Mouse (Mus musculus): ENCODE results near the gene Anxa11. TPM values are rescaled to one million over a fixed set of nuclear protein-coding genes. Genes with fewer than 3 reads are reported as not detected.
"Not testable (repeated sequence)": the region's sequence is repeated elsewhere in the genome, so short reads cannot be mapped to it uniquely, and the experiment has no call there.

The Anxa11 gene
- polyA plus RNA-seq, 1 experiment from 2014 or later = 35.5 TPM

GRCm38 (mm10) chr14:25805871-25806270 is 36.1 kb upstream of the Anxa11 start:
- no peaks in the 10 kb centered on the region for H3K9me3 ChIP-seq (ENCODE audit: control insufficient read depth, low read depth, low read length)
- H3K27ac ChIP-seq (ENCODE audit: low read length) = no peak overlapping the region
- H3K36me3 ChIP-seq (ENCODE audit: control insufficient read depth, insufficient read depth, low read length) = no peaks in the 10 kb centered on the region
- H3K27me3 ChIP-seq (ENCODE audit: control insufficient read depth, insufficient read depth, low read length) = no peaks in the 10 kb centered on the region
- 65% methylated on average over 7 of the region's 7 CpGs for WGBS
- H3K4me1 ChIP-seq (ENCODE audit: control insufficient read depth, insufficient read depth, low read length) = no peaks in the 10 kb centered on the region
- no peak overlapping the region for H3K4me3 ChIP-seq (ENCODE audit: low read depth, low read length)
- no peak for ATAC-seq (ENCODE audit: insufficient number of reproducible peaks, insufficient read depth, low FRiP score, low read depth)
- H3K9ac ChIP-seq (replicated peaks; ENCODE audit: low read depth, low read length) = no peak overlapping the region
- H3K4me2 ChIP-seq (replicated peaks; ENCODE audit: low read depth, low read length) = no peak overlapping the region

GRCm38 (mm10) chr14:25806561-25806960 is 35.4 kb upstream of the Anxa11 start:
- Histone ChIP-seq H3K4me1 (ENCODE audit: control insufficient read depth, insufficient read depth, low read length) (no peaks in the 10 kb centered on the region), H3K36me3 (ENCODE audit: control insufficient read depth, insufficient read depth, low read length) (no peaks in the 10 kb centered on the region), H3K4me2 (replicated peaks; ENCODE audit: low read depth, low read length) (no peak overlapping the region), H3K4me3 (ENCODE audit: low read depth, low read length) (no peak overlapping the region), H3K27me3 (ENCODE audit: control insufficient read depth, insufficient read depth, low read length) (no peaks in the 10 kb centered on the region), H3K27ac (ENCODE audit: low read length) (no peak overlapping the region), H3K9me3 (ENCODE audit: control insufficient read depth, low read depth, low read length) (no peaks in the 10 kb centered on the region), H3K9ac (replicated peaks; ENCODE audit: low read depth, low read length) (no peak overlapping the region)
- 89% methylated on average over 7 of the region's 7 CpGs for WGBS
- ATAC-seq (ENCODE audit: insufficient number of reproducible peaks, insufficient read depth, low FRiP score, low read depth) = no peak

GRCm38 (mm10) chr14:25811026-25811425 is 30.9 kb upstream of the Anxa11 start:
- H3K9me3 ChIP-seq (ENCODE audit: control insufficient read depth, low read depth, low read length); H3K36me3 ChIP-seq (ENCODE audit: control insufficient read depth, insufficient read depth, low read length); H3K27ac ChIP-seq (ENCODE audit: low read length); H3K4me2 ChIP-seq (replicated peaks; ENCODE audit: low read depth, low read length); H3K4me1 ChIP-seq (ENCODE audit: control insufficient read depth, insufficient read depth, low read length); H3K4me3 ChIP-seq (ENCODE audit: low read depth, low read length); H3K9ac ChIP-seq (replicated peaks; ENCODE audit: low read depth, low read length); ATAC-seq (ENCODE audit: insufficient number of reproducible peaks, insufficient read depth, low FRiP score, low read depth); H3K27me3 ChIP-seq (ENCODE audit: control insufficient read depth, insufficient read depth, low read length): not testable (repeated sequence)
- WGBS = 71% methylated on average over 1 of the region's 1 CpGs

- Histone ChIP-seq H3K4me2 (replicated peaks; ENCODE audit: low read depth, low read length) (no peak overlapping the region), H3K36me3 (ENCODE audit: control insufficient read depth, insufficient read depth, low read length) (no peaks in the 10 kb centered on the region), H3K27me3 (ENCODE audit: control insufficient read depth, insufficient read depth, low read length) (no peaks in the 10 kb centered on the region), H3K9ac (replicated peaks; ENCODE audit: low read depth, low read length) (no peak overlapping the region), H3K27ac (ENCODE audit: low read length) (no peak overlapping the region), H3K9me3 (ENCODE audit: control insufficient read depth, low read depth, low read length) (no peaks in the 10 kb centered on the region), H3K4me1 (ENCODE audit: control insufficient read depth, insufficient read depth, low read length) (no peaks in the 10 kb centered on the region), H3K4me3 (ENCODE audit: low read depth, low read length) (no peak overlapping the region)
- no peak for ATAC-seq (ENCODE audit: insufficient number of reproducible peaks, insufficient read depth, low FRiP score, low read depth)
These were observed 27.8 kb upstream of the Anxa11 start for GRCm38 (mm10) chr14:25814140-25814539.

GRCm38 (mm10) chr14:25816416-25816815 is 25.5 kb upstream of the Anxa11 start:
- Histone ChIP-seq H3K4me2 (replicated peaks; ENCODE audit: low read depth, low read length) (0 out of 2 replicates have a peak overlapping the region, but pooled peaks have one; percentile 10), H3K36me3 (ENCODE audit: control insufficient read depth, insufficient read depth, low read length) (no peaks in the 10 kb centered on the region), H3K9ac (replicated peaks; ENCODE audit: low read depth, low read length) (no peak overlapping the region), H3K27me3 (ENCODE audit: control insufficient read depth, insufficient read depth, low read length) (no peaks in the 10 kb centered on the region), H3K4me3 (ENCODE audit: low read depth, low read length) (no peak overlapping the region), H3K9me3 (ENCODE audit: control insufficient read depth, low read depth, low read length) (no peaks in the 10 kb centered on the region), H3K27ac (ENCODE audit: low read length) (no peak overlapping the region), H3K4me1 (ENCODE audit: control insufficient read depth, insufficient read depth, low read length) (no peaks in the 10 kb centered on the region)
- ATAC-seq (ENCODE audit: insufficient number of reproducible peaks, insufficient read depth, low FRiP score, low read depth) = peak; percentile 79
- WGBS = 6% methylated on average over 9 of the region's 9 CpGs

- 65% methylated on average over 1 of the region's 1 CpGs for WGBS
These were observed 19.4 kb upstream of the Anxa11 start for GRCm38 (mm10) chr14:25822584-25822983.

GRCm38 (mm10) chr14:25824995-25825394 is 17.0 kb upstream of the Anxa11 start:
- WGBS = 65% methylated on average over 5 of the region's 5 CpGs
- H3K4me3 ChIP-seq (ENCODE audit: low read depth, low read length) = no peak overlapping the region
- no peak for ATAC-seq (ENCODE audit: insufficient number of reproducible peaks, insufficient read depth, low FRiP score, low read depth)
- H3K27ac ChIP-seq (ENCODE audit: low read length) = no peak overlapping the region
- H3K4me2 ChIP-seq (replicated peaks; ENCODE audit: low read depth, low read length) = no peak overlapping the region
- 0 out of 2 replicates have a peak, but pooled peaks cover 8% of the 10 kb centered on the region for H3K4me1 ChIP-seq (ENCODE audit: control insufficient read depth, insufficient read depth, low read length)
- no peak overlapping the region for H3K9ac ChIP-seq (replicated peaks; ENCODE audit: low read depth, low read length)
- no peaks in the 10 kb centered on the region for H3K9me3 ChIP-seq (ENCODE audit: control insufficient read depth, low read depth, low read length)
- H3K36me3 ChIP-seq (ENCODE audit: control insufficient read depth, insufficient read depth, low read length) = no peaks in the 10 kb centered on the region
- no peaks in the 10 kb centered on the region for H3K27me3 ChIP-seq (ENCODE audit: control insufficient read depth, insufficient read depth, low read length)

More at GRCm38 (mm10) chr14:25822584-25822983, 19.4 kb upstream of the Anxa11 start:
- H3K9me3 ChIP-seq (ENCODE audit: control insufficient read depth, low read depth, low read length) = no peaks in the 10 kb centered on the region
- H3K4me1 ChIP-seq (ENCODE audit: control insufficient read depth, insufficient read depth, low read length) = 0 out of 2 replicates have a peak, but pooled peaks cover 8% of the 10 kb centered on the region
- no peaks in the 10 kb centered on the region for H3K27me3 ChIP-seq (ENCODE audit: control insufficient read depth, insufficient read depth, low read length)
- H3K27ac ChIP-seq (ENCODE audit: low read length) = no peak overlapping the region
- no peak overlapping the region for H3K4me2 ChIP-seq (replicated peaks; ENCODE audit: low read depth, low read length)
- no peak overlapping the region for H3K9ac ChIP-seq (replicated peaks; ENCODE audit: low read depth, low read length)
- H3K36me3 ChIP-seq (ENCODE audit: control insufficient read depth, insufficient read depth, low read length) = no peaks in the 10 kb centered on the region
- H3K4me3 ChIP-seq (ENCODE audit: low read depth, low read length) = no peak overlapping the region
- no peak for ATAC-seq (ENCODE audit: insufficient number of reproducible peaks, insufficient read depth, low FRiP score, low read depth)

GRCm38 (mm10) chr14:25825880-25826626 is 15.9 kb upstream of the Anxa11 start:
- Histone ChIP-seq H3K4me2 (replicated peaks; ENCODE audit: low read depth, low read length) (no peak overlapping the region), H3K27me3 (ENCODE audit: control insufficient read depth, insufficient read depth, low read length) (no peaks in the 10 kb centered on the region), H3K9ac (replicated peaks; ENCODE audit: low read depth, low read length) (no peak overlapping the region), H3K4me1 (ENCODE audit: control insufficient read depth, insufficient read depth, low read length) (0 out of 2 replicates have a peak, but pooled peaks cover 8% of the 10 kb centered on the region), H3K36me3 (ENCODE audit: control insufficient read depth, insufficient read depth, low read length) (no peaks in the 10 kb centered on the region), H3K4me3 (ENCODE audit: low read depth, low read length) (no peak overlapping the region), H3K9me3 (ENCODE audit: control insufficient read depth, low read depth, low read length) (no peaks in the 10 kb centered on the region), H3K27ac (ENCODE audit: low read length) (peak overlapping the region; percentile 7; the same call in 1 of the 2 replicates)
- ATAC-seq (ENCODE audit: insufficient number of reproducible peaks, insufficient read depth, low FRiP score, low read depth) = 0 out of 2 replicates have a peak, but pooled peaks have one; percentile 56
- WGBS = 69% methylated on average over 11 of the region's 11 CpGs
